Mouse (Mus musculus) cerebellum, adult 2 months (tissue): Measurements from ENCODE around the gene Sfxn1. TPM values are rescaled to one million over a fixed set of nuclear protein-coding genes. Genes with fewer than 3 reads are reported as not detected.

Source experiments
- DNase-seq, 2 experiments: peaks; one replicate each; pipeline ENCODE4 v3.0.0; 2021
- H3K27ac ChIP-seq: fragments of 200-500 bp; 2 replicates; pipeline ENCODE4 v1.5.1; 2012; ENCODE audit warnings: low read length, control low read depth, inconsistent platforms; ENCODE audit not compliant: insufficient read depth
- H3K27me3 ChIP-seq: fragments of 200-500 bp; 2 replicates; pipeline ENCODE4 v1.6.1; 2012; ENCODE audit warnings: inconsistent platforms, mild to moderate bottlenecking, low read length, moderate library complexity; ENCODE audit not compliant: control insufficient read depth, insufficient read depth
- H3K4me1 ChIP-seq: fragments of 200-500 bp; 2 replicates; pipeline ENCODE4 v1.6.1; 2011; ENCODE audit warnings: low read length; ENCODE audit not compliant: control insufficient read depth, insufficient read depth
- H3K4me3 ChIP-seq: fragments of 200-500 bp; replicated peaks from 2 replicates; pipeline ENCODE3; 2011; ENCODE audit warnings: mild to moderate bottlenecking, low read depth, low read length, control low read depth; ENCODE audit not compliant: insufficient read depth
- CTCF ChIP-seq: fragments of 200-500 bp; IDR thresholded peaks from 2 replicates; pipeline ENCODE4 v1.5.1; 2011; ENCODE audit warnings: low read depth, mild to moderate bottlenecking, control low read depth, low read length, moderate library complexity, borderline replicate concordance; ENCODE audit not compliant: insufficient read depth
- POLR2A ChIP-seq: fragments of 200-500 bp; IDR thresholded peaks from 2 replicates; pipeline ENCODE4 v1.6.1; 2011; ENCODE audit warnings: low read length, control low read depth, borderline replicate concordance; ENCODE audit not compliant: insufficient read depth
- WGBS: fragments of 180-500 bp; shearing (Covaris S2); methylation state at CpG from one replicate; pipeline ENCODE4 v1.1.7; 2018; 5-methylcytosine and 5-hydroxymethylcytosine counted together
- polyA plus RNA-seq: library from polyadenylated mRNA; depleted of rRNA; stranded (reverse); fragments of >200 nt; gene quantifications from 2 replicates; pipeline ENCODE4 v1.2.3, GENCODE M21; 2012

The Sfxn1 gene
- polyA plus RNA-seq, 1 experiment, result 32.2 TPM

DNA sequence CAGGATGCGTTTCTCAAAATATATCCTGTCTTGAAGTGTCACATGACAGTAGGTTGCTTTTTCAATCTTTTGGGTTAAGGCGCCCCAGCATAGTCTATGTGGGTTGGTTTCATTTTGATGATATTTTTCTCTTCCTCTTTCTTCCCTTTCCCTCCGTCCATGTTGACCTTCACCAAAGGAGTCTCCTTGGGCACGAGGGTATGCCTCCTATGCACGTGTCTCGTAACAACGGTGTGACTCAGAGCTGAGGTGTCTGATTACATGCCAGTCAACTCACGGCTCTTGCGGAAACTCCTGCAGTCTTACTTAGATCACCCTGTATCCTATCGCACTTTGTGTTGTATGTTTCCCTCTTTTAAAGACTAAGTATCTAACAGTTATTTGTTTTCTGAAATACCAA is 32.2 kb downstream of the Sfxn1 start:
- DNase-seq, result no peak
- Histone ChIP-seq H3K4me1 (no peaks in the 10 kb centered on the region), H3K27ac (no peak overlapping the region), H3K27me3 (no peaks in the 10 kb centered on the region), H3K4me3 (no peak overlapping the region)
- WGBS, result 84% methylated on average over 10 of the region's 10 CpGs
- TF ChIP-seq POLR2A, result no peak
- TF ChIP-seq CTCF, result no peak

DNA sequence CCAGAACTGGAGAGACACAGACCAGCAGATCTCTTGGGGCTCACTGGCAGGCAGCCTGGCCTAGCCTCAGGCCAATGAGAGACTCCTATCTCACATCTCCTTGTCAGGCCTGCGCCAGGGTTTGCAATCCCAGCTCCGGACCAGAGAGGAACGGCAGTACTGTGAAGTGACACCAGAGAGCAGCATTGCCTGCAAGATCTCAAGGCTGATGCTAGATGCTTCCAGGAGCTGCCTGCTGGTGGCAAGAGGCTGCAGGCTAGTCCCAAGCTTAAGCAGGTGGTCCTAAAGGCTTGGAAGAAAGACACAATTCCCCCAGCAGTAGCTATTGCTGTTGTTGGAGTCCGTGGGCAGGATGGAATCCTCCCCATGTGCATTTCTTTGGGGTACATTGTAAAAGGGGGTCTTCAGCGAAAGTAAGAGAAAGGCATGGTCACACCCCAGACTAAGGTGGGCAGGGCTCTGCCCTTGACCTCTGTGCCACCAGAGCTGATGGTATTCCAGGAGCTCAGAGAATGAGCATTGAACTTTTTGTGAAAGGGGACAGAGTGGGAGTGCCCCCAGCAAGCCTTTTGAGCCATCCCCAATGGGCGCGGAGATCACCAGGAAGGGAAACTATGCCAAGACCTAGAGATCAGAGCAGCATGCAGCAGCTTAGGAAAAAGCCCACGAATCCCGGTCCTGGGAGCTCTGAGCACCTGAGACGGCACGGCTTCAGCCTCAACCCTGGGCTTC is 42.3 kb downstream of the Sfxn1 start:
- Histone ChIP-seq H3K4me3 (no peak overlapping the region), H3K27ac (no peak overlapping the region), H3K27me3 (no peaks in the 10 kb centered on the region), H3K4me1 (no peaks in the 10 kb centered on the region)
- 51% methylated on average over 11 of the region's 11 CpGs for WGBS
- no peak for TF ChIP-seq POLR2A
- peak; percentile 99 for TF ChIP-seq CTCF
- DNase-seq, result peak; percentile 75 to 84

DNA sequence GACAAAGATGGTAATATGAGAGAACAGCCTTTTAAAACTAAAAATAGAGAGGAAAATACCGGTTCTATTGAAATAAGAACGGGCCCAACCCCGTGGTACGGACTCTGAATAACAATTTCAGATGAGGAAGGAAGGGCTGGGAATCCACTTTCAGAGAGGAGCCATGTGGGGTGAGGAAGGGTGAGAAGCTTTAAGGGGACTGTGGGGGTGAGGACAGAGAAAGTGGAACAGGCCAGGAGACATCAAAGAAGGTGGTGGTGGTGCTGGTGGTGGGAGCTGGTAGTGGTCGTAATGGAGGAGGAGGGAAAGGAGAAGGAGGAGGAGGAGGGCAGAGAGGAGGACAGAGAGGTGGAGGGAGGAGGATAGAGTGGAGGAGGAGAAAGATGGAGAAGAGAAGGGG is 43.3 kb downstream of the Sfxn1 start:
- H3K4me3 ChIP-seq, result no peak overlapping the region
- TF ChIP-seq CTCF (no peak), POLR2A (no peak)
- DNase-seq, result no peak
- H3K4me1 ChIP-seq, result no peaks in the 10 kb centered on the region
- H3K27me3 ChIP-seq, result no peaks in the 10 kb centered on the region
- no peak overlapping the region for H3K27ac ChIP-seq
- 84% methylated on average over 5 of the region's 5 CpGs for WGBS

DNA sequence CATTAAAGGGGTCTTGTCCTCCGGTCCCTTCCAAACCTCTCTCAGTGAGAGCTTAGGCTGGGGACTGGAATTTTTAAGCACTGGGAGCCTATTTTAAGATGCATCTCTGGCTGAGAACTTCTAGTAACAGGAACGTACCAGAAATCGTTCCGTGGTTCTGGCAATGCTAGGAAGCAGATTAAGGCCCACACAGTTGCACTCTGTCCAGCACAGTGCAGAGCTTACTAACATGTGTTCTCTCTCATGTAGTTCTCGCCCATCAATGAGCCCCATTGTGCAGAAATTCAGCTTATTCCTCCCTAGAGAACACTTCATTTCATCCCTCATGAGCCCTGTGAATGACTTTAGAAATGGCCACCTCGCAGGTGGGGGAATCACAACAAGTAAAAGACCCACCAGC is 44.1 kb downstream of the Sfxn1 start:
- H3K4me1 ChIP-seq, result no peaks in the 10 kb centered on the region
- DNase-seq, result no peak
- H3K27me3 ChIP-seq, result no peaks in the 10 kb centered on the region
- TF ChIP-seq CTCF, result no peak
- TF ChIP-seq POLR2A, result no peak
- WGBS, result 82% methylated on average over 6 of the region's 6 CpGs
- H3K4me3 ChIP-seq, result no peak overlapping the region
- no peak overlapping the region for H3K27ac ChIP-seq

DNA sequence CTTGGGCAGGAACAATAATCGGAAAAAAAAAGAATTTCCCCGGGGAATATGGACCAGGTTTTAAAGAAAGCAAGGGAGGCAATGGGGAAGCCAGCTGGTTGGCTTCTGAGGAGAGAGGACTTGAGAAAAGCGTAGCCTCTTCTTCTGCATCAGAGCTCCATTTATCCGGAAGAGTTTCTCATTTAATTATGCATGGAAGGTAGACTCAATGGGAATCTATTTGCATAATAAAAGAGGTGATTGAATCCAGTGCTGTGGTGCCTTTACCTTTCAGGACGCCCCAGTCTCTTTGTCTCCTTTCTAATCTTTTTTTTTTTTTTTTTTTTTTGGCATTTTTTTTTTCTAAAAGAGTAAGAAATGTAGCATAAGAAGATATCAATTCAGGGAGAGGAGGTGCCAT is 46.7 kb downstream of the Sfxn1 start:
- WGBS, result 46% methylated on average over 5 of the region's 5 CpGs
- no peak overlapping the region for H3K4me3 ChIP-seq
- no peaks in the 10 kb centered on the region for H3K4me1 ChIP-seq
- DNase-seq, result no peak
- TF ChIP-seq CTCF (no peak), POLR2A (no peak)
- no peaks in the 10 kb centered on the region for H3K27me3 ChIP-seq
- H3K27ac ChIP-seq, result no peak overlapping the region

DNA sequence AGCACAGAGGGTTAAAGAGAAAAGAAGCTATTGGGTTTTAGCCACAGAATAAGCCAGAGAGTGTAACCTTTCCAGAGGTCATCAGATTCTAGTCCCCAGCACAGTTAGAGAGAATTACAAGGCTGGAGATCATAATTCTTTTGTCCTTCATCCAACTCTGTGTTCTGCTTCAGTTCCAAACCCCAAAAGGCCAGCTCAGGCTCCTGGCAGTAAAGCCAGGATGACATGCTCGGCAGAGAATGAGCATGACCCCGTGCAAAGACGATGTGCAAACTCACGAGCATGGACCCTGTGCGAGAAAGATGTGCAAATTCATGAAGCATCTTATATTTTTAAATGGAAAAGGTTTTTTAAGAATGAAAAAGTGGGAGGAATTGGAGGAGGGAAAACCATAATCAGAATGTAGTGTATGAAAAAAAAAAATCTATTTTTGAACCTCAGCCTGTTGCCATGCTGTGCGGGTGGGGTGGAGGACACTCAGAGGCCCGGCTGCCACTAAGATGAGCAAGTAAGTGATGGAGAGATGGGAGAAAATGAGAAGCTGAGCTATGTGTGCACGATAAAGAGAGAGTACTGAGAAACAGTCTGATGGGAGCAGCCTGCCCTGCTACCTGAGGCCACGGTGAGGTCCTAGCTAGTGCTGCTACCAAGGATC is 66.2 kb downstream of the Sfxn1 start:
- TF ChIP-seq CTCF (no peak), POLR2A (no peak)

DNA sequence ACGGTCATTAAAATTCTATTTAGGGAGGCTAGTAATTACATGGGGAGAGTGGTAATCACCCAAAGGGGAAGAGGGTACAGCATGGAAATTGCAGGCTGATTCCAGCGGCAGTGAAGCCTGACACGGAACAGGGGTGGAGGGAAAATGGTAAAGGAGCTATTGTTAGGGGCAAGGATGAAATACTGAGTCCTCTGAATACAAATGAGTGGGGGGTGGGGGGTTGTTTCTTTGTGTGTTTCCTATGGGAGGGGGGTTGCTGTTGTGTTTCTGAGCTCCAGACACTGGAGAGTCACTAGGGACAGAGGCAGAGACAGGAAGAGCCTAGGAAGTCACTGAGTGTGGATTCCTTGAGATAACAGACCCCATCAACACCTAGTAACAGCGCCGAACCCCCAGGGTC is 72.1 kb downstream of the Sfxn1 start:
- Histone ChIP-seq H3K27me3 (no peaks in the 10 kb centered on the region), H3K27ac (no peak overlapping the region), H3K4me3 (no peak overlapping the region), H3K4me1 (peaks cover under 1% of the 10 kb centered on the region)
- TF ChIP-seq POLR2A, result no peak
- TF ChIP-seq CTCF, result no peak
- DNase-seq, result no peak
- WGBS, result 33% methylated on average over 5 of the region's 5 CpGs

More for the DNA sequence above, 66.2 kb downstream of the Sfxn1 start:
- Histone ChIP-seq H3K4me3 (no peak overlapping the region), H3K4me1 (peaks cover 5% of the 10 kb centered on the region), H3K27ac (no peak overlapping the region), H3K27me3 (no peaks in the 10 kb centered on the region)
- DNase-seq, result no peak
- 52% methylated on average over 9 of the region's 9 CpGs for WGBS

DNA sequence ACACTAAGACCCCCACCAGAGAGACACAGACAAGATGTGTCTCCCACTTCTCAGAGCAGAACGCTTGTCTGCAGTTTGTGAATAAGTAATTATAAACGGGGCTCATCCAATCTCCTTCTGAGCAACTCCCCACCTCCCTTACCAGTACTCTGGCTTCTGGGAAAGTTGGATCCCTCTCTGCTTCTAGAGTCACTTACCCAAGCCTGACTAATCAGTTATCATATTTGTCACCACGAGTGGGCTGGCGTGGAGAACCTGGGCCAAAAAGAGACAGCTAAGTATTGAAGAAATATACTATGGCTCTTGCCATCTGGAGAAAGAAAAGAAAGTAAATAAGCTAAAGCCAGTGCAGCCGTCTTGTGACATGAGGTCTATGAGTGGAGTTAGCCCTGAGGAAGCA is 73.0 kb downstream of the Sfxn1 start:
- Histone ChIP-seq H3K4me1 (peaks cover 5% of the 10 kb centered on the region), H3K27ac (no peak overlapping the region), H3K4me3 (no peak overlapping the region), H3K27me3 (no peaks in the 10 kb centered on the region)
- DNase-seq, result no peak
- 38% methylated on average over 5 of the region's 5 CpGs for WGBS
- no peak for TF ChIP-seq CTCF
- TF ChIP-seq POLR2A, result no peak
